Mouse (Mus musculus): ENCODE measurements around the gene Man1a.

The Man1a gene

DNA sequence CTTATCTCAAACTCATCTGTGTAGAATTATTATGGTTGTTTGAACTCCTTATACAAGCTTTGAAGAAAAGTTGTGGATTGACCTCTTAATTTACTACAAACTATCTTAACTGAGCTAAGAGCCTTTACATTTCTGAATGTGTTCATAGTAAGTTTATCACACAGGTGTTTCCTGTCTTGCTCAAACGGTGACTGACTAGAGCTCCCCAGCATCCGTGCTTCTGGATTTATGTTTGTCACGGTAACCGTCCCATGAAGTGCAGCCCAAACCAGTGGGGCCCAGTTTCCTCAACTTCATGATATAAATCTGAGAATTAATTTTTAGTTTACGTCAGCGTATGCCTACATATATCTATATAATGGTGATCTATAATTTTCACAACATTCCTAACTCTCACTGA lies 67.3 kb downstream of the Man1a start:
- no peak for DNase-seq

DNA sequence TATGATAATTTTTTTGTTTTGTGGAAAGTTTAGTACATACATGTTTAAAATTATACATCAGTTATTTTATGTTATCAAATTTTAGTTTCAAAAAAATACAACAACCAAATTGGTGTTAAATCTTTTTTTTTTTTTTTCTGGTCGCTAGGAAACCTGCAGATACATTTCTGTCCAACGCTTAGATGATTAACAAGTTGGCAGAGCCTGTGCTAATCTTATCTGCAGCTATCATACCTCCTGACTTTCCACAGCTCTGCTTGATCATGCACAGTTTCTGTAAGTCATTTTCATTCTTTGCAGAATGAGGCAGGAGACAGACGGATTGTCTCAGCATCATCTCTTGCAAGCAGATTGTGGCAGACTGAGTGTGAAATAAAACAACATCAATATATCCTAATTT lies 69.5 kb downstream of the Man1a start:
- no peak for DNase-seq

DNA sequence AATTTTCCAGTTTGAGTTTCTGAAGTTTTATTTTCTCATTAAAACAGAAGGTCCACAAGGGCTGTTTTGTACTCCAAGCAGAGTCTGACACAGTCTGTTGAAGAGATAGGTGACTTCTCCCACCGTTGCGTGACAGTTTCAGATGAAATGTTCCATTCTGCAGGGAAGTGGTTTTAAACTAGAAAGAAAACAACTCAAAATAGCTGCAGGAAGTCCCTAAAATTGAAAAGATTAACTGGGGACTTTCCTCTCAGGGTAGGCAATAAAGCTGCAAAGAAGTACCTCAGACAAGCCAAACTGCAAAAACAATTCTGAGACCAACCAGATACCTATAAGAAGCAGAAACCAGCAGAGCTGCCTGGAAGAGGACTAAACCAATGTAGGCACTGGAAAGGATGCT lies 70.6 kb downstream of the Man1a start:
- DNase-seq: no peak

DNA sequence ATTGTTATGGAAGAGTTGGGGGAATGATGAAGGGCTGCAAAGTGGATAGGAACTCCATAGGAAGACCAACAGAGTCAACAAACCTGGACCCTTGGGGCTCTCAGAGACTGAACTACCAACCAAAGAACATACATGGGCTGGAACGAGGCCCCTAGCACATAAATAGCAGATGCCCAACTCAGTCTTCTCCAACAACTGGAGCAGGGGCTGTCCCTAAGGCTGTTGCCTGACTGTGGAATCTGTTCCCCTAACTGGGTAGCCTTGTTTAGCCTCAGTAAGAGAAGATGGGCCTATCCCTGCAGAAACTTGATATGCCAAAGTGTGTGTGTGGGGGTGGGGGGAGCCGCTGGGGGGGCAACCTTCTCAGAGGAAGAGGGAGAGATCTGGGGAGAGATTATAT lies 73.5 kb downstream of the Man1a start:
- no peak for DNase-seq

DNA sequence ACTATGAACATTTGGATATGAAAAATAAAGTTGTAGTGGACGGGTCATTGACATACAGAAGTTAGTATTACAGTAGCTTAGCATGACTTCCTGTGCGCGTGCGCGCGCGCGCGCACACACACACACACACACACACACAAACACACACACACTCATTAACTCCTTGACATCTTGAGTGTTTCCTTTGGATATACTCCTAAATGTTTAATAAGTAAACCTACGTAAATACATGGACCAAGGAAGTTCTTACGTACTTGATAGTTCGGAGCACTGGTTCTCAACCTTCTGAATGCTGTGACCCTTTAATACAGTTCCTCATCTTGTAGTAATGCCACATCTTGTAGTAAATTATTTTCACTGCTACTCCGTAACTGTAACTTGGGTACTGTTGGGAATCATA lies 79.1 kb downstream of the Man1a start:
- no peak for DNase-seq

DNA sequence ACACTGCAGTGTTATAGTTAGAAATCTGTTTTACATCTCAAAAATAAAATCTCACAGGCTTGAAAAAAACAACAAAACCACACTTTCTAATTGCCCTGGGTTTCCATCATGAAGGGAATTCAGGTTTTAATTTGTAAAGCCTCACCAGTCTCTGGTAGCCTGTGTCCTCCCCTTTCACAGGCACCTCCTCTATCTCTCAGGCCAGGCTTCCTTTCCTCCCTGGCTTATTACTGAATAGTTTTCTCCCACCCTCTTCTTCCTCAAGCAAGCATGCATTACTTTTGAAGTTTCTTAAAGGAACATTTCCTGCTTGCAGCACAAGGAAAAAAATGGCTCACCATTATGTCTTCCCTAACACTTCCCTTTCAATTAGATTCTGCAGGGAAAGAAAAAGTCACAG lies 80.2 kb downstream of the Man1a start:
- DNase-seq: no peak

DNA sequence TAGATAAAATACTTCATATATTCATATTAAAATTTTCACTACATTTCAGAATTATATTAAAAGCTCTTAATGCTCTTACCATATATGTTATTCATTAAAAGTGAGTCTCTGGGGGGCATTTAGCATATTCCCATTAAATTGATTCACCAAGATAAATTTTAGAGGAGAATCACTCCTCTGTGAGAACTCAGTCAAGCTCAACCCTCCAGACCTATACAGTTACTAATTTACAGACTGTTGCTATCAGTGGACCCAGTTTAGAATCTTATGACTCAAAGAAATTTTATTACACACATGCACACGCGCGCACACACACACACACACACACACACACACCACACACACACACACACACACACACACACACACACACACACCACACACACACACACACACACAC lies 81.8 kb downstream of the Man1a start:
- no peak for DNase-seq

DNA sequence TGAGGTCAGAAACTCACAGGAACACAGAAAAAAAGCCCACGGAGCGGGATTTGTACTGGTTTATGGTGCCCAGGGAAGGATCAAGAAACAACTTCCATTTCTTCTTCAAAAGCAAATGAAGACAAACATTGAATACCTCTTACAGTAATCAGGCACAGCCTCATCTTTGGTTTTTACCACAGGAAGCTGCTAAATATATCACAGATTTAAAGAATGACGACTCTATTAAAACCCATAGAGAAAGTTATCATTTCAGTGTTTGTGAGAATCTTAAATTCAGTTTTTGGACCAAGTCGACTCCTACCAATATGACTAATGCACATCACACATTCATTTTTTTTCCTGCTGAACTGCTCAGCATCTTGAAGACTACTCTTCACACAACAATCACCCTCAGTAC lies 86.0 kb downstream of the Man1a start:
- DNase-seq: no peak

DNA sequence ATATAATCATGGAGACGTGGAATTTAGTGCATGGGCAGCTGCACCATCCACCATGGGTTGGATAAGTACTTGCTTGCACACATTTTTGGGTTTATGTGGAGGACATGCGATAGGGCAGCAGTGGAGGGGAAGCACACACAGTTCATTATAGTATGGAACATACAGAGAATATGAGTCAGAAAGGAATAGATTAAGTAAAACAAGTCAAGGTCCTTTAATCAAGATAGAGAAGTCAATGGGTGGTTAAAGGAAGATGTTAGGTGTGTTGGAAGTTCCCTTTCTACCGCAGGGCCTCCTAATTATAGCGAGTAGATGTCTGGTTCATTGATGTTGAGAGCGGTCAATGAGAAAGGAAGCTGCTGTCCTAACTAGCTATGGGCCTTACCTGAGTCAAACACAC lies 91.5 kb downstream of the Man1a start:
- DNase-seq: no peak

DNA sequence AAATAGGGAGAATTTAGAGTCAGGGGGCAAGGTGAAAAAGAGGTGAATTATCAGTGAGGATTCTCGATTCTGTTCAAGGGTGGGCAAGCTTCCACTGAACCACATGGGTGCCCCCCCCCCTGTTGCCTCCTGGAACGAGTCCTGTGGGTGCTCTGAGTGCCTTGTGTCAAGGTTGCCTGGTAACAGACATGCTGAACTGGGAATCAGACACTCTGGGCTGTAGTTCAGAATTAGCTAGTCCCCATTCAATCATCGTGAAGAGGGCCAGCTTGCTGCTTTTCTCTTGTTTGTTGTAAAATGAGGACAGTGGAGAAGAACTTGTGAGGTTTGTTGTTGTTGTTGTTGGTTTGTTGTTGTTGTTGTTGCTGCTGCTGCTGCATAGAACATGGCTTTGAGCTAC lies 92.3 kb downstream of the Man1a start:
- DNase-seq: no peak

DNA sequence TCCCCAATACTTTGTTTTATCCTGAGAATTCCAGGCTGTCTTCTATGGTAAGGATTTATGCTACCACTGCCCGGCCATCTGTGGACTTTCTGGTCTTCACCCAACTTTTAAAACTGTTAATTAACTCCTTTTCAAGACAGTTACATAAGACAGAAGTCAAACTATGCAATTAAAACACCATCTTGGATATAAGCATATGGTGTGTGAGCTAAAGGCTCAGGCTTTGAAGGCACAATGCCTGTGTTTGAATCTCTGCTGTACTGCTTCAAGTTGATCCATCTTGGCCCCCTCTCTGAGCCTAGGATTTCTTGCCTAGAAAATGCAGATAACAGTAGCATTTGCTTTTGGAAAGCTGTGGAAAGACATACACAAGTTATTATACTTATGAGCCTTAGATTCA lies 97.8 kb downstream of the Man1a start:
- DNase-seq: no peak

DNA sequence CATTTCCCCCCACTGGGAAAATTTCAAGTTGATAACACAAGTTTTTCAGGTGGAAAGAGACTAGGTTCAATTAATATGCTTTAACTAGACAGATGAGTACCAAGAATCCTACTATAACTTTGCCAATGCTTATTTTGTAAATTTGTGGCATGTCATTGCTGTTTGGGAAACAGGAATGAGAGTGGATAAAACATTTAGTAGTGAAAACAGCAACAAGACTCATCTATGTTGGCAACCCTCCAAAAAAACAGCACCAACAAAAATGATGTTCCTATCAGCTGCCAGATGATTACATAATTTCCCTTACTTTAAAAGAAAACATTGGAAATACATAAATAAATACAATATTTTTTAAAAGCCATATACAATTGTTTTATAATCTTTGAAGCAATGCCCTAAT lies 102.2 kb downstream of the Man1a start:
- no peak for DNase-seq

DNA sequence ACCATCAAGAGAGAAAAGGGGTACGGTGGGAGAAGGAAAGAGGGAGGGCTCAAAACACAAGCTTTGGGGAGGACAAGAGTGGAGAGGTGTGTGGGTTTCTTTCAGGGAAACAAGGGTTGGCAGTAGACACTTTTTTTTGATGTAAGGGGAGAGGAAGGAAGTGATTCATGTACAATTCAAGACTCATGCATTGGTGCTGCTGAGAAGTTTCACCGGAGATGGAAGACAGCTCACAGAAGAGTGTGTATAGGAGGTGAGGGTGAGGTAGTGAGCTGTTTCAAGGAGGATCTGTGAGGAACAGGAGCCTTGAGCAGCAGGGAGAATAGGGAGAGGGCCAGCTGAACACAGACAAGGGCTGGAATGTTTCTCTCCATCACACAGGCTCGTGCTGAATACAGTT lies 116.7 kb downstream of the Man1a start:
- no peak for DNase-seq

DNA sequence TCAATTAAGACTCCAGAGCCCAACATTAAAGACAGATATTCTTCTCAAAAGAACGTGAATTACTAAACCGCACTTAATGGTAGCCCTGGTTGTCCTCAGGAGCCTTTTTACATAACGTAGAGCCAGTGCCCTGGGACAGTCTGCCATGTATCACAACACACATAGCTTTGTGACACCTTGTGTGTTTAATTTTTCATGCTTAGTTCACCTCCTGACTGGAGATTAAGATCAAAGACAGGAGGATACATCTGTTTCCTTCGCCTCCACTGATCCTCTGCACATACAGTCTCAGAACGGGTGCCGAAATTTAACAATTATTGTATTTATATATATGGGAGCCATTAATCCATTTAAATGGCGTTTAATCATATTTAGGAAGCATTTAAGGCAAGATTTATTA lies 134.8 kb downstream of the Man1a start:
- no peak for DNase-seq

DNA sequence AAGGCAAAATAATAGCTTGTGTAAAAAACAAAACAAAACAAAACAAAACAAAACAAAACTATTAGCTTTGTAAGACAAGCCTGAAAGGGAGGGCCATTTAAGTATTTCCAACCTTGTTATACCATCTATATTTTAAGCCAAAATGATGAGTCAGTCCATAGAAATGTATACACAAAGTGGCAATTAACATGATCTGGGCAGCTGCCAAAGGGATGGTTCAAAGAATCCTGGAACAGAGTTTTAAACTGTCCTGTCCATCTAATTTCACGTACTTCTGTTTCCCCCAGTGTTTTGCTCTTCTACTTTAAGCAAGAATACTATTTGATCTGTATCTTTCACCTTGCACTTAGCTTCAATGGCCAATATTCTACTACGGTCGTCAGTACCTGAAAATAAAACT lies 138.2 kb downstream of the Man1a start:
- no peak for DNase-seq

DNA sequence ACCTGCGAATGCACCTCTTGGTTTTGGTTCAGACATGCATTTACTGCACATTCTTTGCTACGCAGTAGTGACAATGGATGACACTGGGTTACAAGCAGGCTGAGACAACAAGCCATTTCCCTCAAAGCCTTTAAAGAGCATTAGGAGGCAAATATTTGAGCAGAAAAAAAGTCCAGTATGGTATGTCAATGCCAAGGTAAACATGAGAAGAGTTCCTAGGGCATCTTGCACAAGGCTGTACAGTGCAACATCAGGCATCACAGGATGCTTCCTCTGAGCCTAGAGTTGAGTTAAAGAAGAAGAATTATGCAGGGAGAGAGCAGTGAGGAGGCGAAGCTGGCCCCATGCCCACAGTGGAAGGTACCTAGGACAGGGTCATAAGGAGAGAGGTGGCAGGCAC lies 140.3 kb downstream of the Man1a start:
- DNase-seq: no peak

DNA sequence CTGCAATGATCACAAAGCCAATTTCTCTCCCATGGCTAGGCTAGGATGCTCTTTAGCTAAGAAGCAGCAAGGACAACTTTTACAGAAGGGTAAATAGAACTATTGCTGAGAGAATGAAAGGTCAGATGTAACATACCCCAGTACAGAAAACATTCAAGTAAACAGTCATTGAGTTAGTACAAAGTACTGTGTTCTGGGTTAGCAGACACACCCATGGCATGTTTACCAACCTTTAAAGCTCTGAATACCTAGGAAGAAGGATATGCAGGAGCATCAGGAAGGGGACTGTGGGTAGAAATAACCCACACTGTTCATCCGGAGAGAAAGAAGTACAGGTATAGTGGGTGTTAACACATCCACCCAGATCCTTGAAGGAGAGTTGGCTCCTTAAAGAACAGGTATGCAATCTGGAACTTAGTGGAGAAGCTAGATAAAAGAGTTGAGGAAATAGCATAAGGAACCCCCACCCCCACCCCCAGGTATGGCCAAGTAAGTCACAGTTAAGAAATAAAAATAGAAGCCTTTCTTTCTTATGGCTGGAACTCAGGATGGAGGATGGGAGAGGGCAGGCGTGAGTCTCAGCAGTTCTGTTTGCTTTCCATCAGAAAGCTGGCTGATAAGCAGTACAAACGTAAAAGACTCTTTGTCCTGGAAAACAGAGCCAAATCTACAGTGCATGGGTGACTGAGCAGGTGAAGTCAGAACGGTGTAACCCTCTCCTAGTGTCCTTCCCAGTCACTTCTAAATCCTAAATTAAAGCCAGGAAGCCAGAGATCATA lies 146.5 kb downstream of the Man1a start:
- no peak for DNase-seq

DNA sequence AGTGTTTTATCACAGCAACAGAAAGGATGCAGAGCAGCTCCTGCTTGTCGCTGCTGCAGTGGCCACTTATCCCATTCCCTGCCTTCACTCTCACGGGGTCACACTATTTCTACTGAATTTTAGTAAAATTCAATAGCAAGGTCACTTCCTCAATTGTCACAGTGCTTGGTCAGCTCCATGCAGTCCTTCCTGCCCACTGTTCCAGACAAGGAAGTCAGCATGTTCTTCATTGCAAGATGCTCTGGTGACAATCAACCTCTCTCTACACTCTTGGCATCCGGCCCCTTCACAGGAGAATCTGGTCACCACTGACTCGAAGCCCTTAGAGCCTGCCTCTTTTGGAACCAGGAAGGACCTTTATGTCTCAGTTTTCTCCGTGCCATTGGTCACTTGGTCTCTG lies 148.5 kb downstream of the Man1a start:
- no peak for DNase-seq

DNA sequence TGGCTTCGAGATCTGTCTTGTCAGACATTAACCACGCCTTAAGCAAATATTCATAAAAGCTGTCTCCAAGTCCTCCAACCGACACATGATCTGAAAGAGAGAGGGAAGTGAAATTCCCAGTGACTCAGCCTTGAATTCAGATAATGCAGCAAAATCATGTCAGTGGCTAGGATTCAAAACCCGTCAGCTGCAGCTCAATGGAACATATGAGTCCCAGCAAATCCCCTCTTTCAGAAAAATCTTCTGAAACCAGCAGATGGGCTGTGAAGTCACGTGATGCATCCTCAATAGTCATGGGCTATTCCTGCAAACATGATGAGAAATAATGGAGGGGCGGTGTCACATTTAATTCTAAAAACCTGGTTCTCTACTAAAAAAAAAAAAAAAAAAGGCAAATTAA lies 151.0 kb downstream of the Man1a start:
- DNase-seq: no peak

DNA sequence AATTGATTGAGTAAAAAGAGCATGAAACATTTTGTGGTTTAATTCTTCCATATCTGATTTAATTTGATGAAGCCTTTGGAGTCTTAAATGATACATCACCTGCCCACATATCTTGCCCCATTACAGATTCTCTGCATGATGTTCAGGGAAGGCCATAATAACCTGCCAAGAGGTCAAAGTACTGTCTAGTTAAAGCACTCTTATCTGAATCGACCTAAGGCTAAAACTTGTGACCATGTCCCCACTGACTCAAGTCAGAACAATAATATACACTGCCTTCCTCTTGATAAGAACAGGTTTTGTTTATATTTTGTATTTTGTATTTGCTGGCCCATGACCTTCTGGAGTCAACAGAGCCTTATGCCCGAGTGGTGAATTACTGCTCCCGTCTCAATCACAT lies 154.2 kb downstream of the Man1a start:
- DNase-seq: no peak

DNA sequence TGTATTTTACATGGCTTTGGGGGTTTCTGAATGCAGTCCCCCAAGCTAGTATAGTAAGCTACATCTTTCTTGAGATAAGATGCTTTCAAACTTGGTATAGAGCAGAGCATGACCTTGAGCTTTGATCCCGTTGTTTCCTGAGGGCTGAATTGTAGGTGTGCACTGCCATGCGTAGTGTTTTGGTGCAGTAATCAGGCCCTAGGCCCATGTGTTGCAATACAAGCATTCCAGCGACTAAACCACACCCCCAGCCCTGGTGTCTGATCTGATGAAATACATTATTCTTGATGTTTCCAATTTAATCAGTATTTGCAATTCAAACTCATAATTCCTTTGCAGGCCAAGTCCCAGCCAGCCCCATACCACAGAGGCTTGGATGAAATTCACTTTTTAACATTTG lies 158.9 kb downstream of the Man1a start:
- no peak for DNase-seq

DNA sequence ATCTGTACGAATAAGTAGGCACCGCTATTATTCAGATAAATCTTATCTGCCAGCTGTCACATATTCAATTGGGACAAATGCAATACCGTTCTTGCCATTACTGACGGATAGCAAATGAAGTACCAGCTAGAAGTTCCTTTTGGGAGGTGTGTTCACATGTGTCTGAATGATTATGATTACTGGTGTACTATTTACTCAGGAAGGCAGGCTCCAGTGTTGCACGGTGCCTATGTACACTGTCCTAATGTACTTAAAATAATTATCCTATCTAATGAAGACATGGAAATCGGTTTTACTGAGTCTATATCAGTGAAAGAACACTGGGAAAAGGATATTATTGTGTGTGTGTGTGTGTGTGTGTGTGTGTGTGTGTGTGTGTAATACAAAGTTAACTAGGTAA lies 160.7 kb downstream of the Man1a start:
- DNase-seq: no peak

DNA sequence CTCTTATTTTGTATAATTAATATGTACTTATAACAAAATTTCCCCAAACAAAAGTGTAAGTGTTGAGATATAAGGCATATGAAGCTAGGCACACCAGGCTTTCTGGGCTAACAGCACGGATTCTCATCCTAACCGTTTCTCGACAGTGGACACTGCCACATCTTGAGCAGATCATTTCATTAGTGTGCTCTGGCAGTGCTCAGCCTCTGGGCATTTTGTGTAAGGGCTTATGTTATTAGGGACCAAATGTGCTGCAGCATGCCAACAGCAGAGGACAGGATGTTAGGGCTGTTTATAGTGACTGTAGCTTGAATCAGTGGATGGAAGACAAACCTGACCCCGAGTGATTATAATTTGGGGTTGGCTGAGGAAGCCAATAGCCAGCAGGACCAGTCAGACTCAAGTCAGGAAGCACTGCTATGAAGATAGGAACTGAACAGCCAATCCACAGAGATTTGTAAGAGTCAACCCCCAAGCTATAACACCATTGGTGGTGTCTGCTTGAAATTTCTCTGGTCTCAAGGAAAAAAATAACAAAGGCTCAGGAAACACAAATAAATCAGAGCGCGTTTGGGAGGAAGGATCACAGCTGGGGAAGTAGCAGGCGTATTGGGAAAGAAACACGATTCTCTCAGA lies 161.3 kb downstream of the Man1a start:
- DNase-seq: no peak

DNA sequence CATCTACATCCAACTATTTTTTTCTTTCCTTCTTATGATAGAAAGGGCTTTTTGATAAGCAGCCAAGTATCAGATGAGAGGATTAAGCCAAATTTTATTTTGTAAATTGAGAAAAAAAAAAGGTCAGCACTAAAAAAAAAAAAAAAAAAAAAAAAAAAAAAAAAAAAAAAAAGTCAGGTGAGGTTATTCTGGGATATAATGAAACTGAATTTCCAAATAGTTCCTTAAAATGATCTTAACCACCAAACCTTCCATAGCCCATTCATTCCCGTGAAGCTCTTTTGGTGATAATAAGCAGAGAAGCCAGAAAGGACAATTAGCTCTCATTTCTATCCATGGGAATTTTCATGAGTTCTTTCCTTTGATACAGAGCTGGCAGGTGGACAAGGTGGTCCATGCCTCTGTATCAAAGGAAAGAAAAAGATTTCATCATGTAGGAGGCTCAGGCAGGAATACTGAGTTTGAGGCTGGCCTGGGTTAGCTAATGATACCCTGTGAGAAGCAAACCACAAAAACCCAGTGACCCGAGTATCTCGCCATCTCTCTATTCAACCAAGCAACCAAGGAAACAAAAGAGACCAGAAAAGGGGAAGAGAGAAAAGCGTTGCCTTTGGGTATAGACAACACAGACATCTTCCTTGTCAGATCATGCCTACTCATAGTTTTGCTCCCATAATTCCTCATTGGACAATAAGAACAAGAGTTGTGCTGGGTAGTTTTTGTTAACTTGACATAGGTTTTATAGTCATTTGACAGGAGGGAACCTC lies 162.7 kb downstream of the Man1a start:
- no peak for DNase-seq

All from lung, postnatal 14 days (tissue).